29 mouse cellular contexts compared by ENCODE assay signal in genomic region chr3:154758089-154758488, GRCm38 (mm10).
A peak's percentile ranks its signal among the peaks of the same experiment; 100 is the strongest.
DNase-seq lines count a peak whose midpoint lies in the region; ATAC-seq and TF ChIP-seq lines count a peak whose summit lies in the region.
"Had no signal": no experiment of that assay in that cellular context is flagged by ENCODE, and none has a peak within 500 bp of the region (broad histone marks: within the 10 kb centered on the region; RNA-seq: fewer than 3 reads in every experiment).

No protein-coding gene starts in this region.

- H3K36me3 ChIP-seq in hindbrain, embryonic 14.5 days (replicated peaks; ENCODE audit: control insufficient read depth, insufficient read depth), result no peaks in the 10 kb centered on the region
- H3K36me3 ChIP-seq in hindbrain, embryonic 13.5 days, result no peaks in the 10 kb centered on the region
- no peaks in the 10 kb centered on the region for H3K36me3 ChIP-seq in limb, embryonic 14.5 days (ENCODE audit: control insufficient read depth, insufficient read depth, low read length)
- H3K36me3 ChIP-seq in midbrain, embryonic 14.5 days (ENCODE audit: control insufficient read depth, insufficient read depth, low read length), result no peaks in the 10 kb centered on the region
- H3K36me3 ChIP-seq: hindbrain, embryonic 12.5 days; midbrain, embryonic 13.5 days had no signal

- H3K4me2 ChIP-seq in hindbrain, embryonic 14.5 days (replicated peaks), result no peak overlapping the region
- H3K4me2 ChIP-seq in hindbrain, embryonic 13.5 days, result no peak overlapping the region
- no peak overlapping the region for H3K4me2 ChIP-seq in limb, embryonic 14.5 days (replicated peaks; ENCODE audit: low read depth, low read length, severe bottlenecking)
- no peak overlapping the region for H3K4me2 ChIP-seq in midbrain, embryonic 14.5 days (ENCODE audit: low read length)
- H3K4me2 ChIP-seq: heart, embryonic 11.5 days; hindbrain, embryonic 12.5 days; midbrain, embryonic 13.5 days had no signal

- no peak for DNase-seq in hindbrain, embryonic 14.5 days (ENCODE audit: low spot score)
- DNase-seq in brain, adult 2 months (ENCODE audit: low read depth, low spot score), result peak; percentile 37
- peak; percentile 72 for DNase-seq in brain, embryonic 14.5 days (ENCODE audit: low read depth)
- DNase-seq in limb, embryonic 14.5 days (ENCODE audit: low spot score), result no peak
- DNase-seq in cerebellum, postnatal 4 days (ENCODE audit: low spot score in 2 of 2), result no peak
- no peak for DNase-seq in midbrain, embryonic 14.5 days
- DNase-seq: adrenal gland, adult 2 months; adrenal gland, postnatal 36 days; B cell, adult 2 months; cerebellum, adult 11 months; cerebellum, adult 9-11 months; gastrocnemius, adult 2 months; gastrocnemius, postnatal 36 days; heart, adult 18-20 months; heart, postnatal 36 days; kidney, adult 18-20 months; kidney, postnatal 14 days; liver; lung, adult 2 months; lung, postnatal 10 days; thymus, adult 2 months; thymus, postnatal 36 days had no signal

- H3K9me3 ChIP-seq in hindbrain, embryonic 14.5 days (ENCODE audit: control insufficient read depth, low read length), result no peaks in the 10 kb centered on the region
- H3K9me3 ChIP-seq in hindbrain, embryonic 13.5 days, result no peaks in the 10 kb centered on the region
- no peaks in the 10 kb centered on the region for H3K9me3 ChIP-seq in limb, embryonic 14.5 days (ENCODE audit: control insufficient read depth, low read length)
- H3K9me3 ChIP-seq in midbrain, embryonic 14.5 days (ENCODE audit: control insufficient read depth, low read length), result no peaks in the 10 kb centered on the region
- H3K9me3 ChIP-seq: hindbrain, embryonic 12.5 days; midbrain, embryonic 13.5 days had no signal

- WGBS in hindbrain, embryonic 14.5 days, result 53% methylated on average over 3 of the region's 3 CpGs
- WGBS in hindbrain, embryonic 13.5 days, result 56% methylated on average over 3 of the region's 3 CpGs
- 39% methylated on average over 3 of the region's 3 CpGs for WGBS in limb, embryonic 14.5 days
- 55% methylated on average over 3 of the region's 3 CpGs for WGBS in midbrain, embryonic 14.5 days

- no peak for TF ChIP-seq CTCF in brain, embryonic 14.5 days (IDR thresholded peaks at IDR 0.05; ENCODE audit: borderline replicate concordance, extremely low read depth, insufficient read depth, insufficient read length)

- no peaks in the 10 kb centered on the region for H3K27me3 ChIP-seq in hindbrain, embryonic 14.5 days (ENCODE audit: control insufficient read depth, insufficient read depth, low read length)
- peaks cover under 1% of the 10 kb centered on the region; the same call in 1 of the 2 replicates for H3K27me3 ChIP-seq in hindbrain, embryonic 13.5 days
- H3K27me3 ChIP-seq in limb, embryonic 14.5 days (ENCODE audit: control insufficient read depth, insufficient read depth, low read length), result no peaks in the 10 kb centered on the region
- H3K27me3 ChIP-seq in midbrain, embryonic 14.5 days (ENCODE audit: control insufficient read depth, insufficient read depth, low read length), result no peaks in the 10 kb centered on the region
- H3K27me3 ChIP-seq: hindbrain, embryonic 12.5 days; midbrain, embryonic 13.5 days had no signal

- H3K27ac ChIP-seq in hindbrain, embryonic 14.5 days, result no peak overlapping the region
- H3K27ac ChIP-seq in hindbrain, embryonic 13.5 days, result no peak overlapping the region
- H3K27ac ChIP-seq in limb, embryonic 14.5 days (replicated peaks; ENCODE audit: low read depth, low read length), result no peak overlapping the region
- no peak overlapping the region for H3K27ac ChIP-seq in midbrain, embryonic 14.5 days (replicated peaks; ENCODE audit: low read depth, low read length)
- H3K27ac ChIP-seq: gastrocnemius, adult 2 months; hindbrain, embryonic 12.5 days; left cerebral cortex, adult 2 months; liver, embryonic 14.5 days; macrophage; midbrain, embryonic 13.5 days had no signal

- no peak overlapping the region for H3K4me3 ChIP-seq in hindbrain, embryonic 14.5 days (replicated peaks; ENCODE audit: low read length)
- no peak overlapping the region for H3K4me3 ChIP-seq in hindbrain, embryonic 13.5 days
- no peak overlapping the region for H3K4me3 ChIP-seq in limb, embryonic 14.5 days (replicated peaks; ENCODE audit: low read length)
- H3K4me3 ChIP-seq in midbrain, embryonic 14.5 days (replicated peaks; ENCODE audit: low read depth, low read length), result no peak overlapping the region
- H3K4me3 ChIP-seq: gastrocnemius, adult 2 months; hindbrain, embryonic 12.5 days; left cerebral cortex, adult 2 months; midbrain, embryonic 13.5 days had no signal

- ATAC-seq in hindbrain, embryonic 14.5 days (ENCODE audit: low FRiP score), result peak; percentile 40; the same call in 1 of the 2 replicates
- no peak for ATAC-seq in hindbrain, embryonic 13.5 days (ENCODE audit: low FRiP score)
- peak; percentile 55; the same call in 1 of the 2 replicates for ATAC-seq in limb, embryonic 14.5 days (ENCODE audit: low FRiP score, low read depth)
- no peak for ATAC-seq in midbrain, embryonic 14.5 days (ENCODE audit: low FRiP score, low TSS enrichment)
- ATAC-seq: midbrain, embryonic 13.5 days had no signal

- no peaks in the 10 kb centered on the region; the same call in 1 of the 2 replicates for H3K4me1 ChIP-seq in hindbrain, embryonic 14.5 days (replicated peaks; ENCODE audit: control insufficient read depth, insufficient read depth, low read length)
- 0 out of 2 replicates have a peak, but pooled peaks cover 3% of the 10 kb centered on the region for H3K4me1 ChIP-seq in hindbrain, embryonic 13.5 days (replicated peaks)
- H3K4me1 ChIP-seq in limb, embryonic 14.5 days (ENCODE audit: control insufficient read depth, insufficient read depth, low read length), result 0 out of 2 replicates have a peak, but pooled peaks cover 4% of the 10 kb centered on the region
- no peaks in the 10 kb centered on the region for H3K4me1 ChIP-seq in midbrain, embryonic 14.5 days (ENCODE audit: control insufficient read depth, insufficient read depth, low read length)
- H3K4me1 ChIP-seq: hindbrain, embryonic 12.5 days; midbrain, embryonic 13.5 days had no signal

- no peak for TF ChIP-seq POLR2A in brain, embryonic 14.5 days (IDR thresholded peaks at IDR 0.05; ENCODE audit: borderline replicate concordance, extremely low read depth, insufficient read depth, insufficient read length, poor library complexity, severe bottlenecking)
- TF ChIP-seq POLR2A in limb, embryonic 14.5 days (IDR thresholded peaks at IDR 0.05; ENCODE audit: borderline replicate concordance, extremely low read depth, insufficient read depth, insufficient read length), result no peak

- H3K9ac ChIP-seq in hindbrain, embryonic 14.5 days, result no peak overlapping the region
- no peak overlapping the region for H3K9ac ChIP-seq in hindbrain, embryonic 13.5 days
- H3K9ac ChIP-seq in limb, embryonic 14.5 days (ENCODE audit: low read depth, low read length, severe bottlenecking), result no peak overlapping the region
- H3K9ac ChIP-seq in midbrain, embryonic 14.5 days (replicated peaks; ENCODE audit: low read length), result no peak overlapping the region
- H3K9ac ChIP-seq: hindbrain, embryonic 12.5 days; liver, embryonic 14.5 days; midbrain, embryonic 13.5 days had no signal

Comparison
In these comparisons a context has a peak if more than half of its experiments do, and no peak if none do; other contexts are left out.
1. ATAC-seq: peak in hindbrain, embryonic 14.5 days (single experiment) and limb, embryonic 14.5 days (single experiment); none in hindbrain, embryonic 13.5 days (single experiment) and midbrain, embryonic 14.5 days (single experiment).
2. DNase-seq: peak in brain, adult 2 months (single experiment) and brain, embryonic 14.5 days (single experiment); none in hindbrain, embryonic 14.5 days (single experiment), limb, embryonic 14.5 days (single experiment), cerebellum, postnatal 4 days (0 of 2) and midbrain, embryonic 14.5 days (single experiment).